Mouse (Mus musculus) liver, postnatal 0 days (tissue): ENCODE measurements around the gene Olfr183. TPM values are rescaled to one million over a fixed set of nuclear protein-coding genes. Genes with fewer than 3 reads are reported as not detected.

Experiments used
- ATAC-seq: fragments of 200-750 bp; cut with Nextera tagmentation; 2 replicates; pipeline ENCODE4 v1.8.0; 2017; ENCODE audit warnings: mild to moderate bottlenecking, moderate library complexity
- DNase-seq: peaks from one replicate; pipeline ENCODE4 v3.0.0-alpha.2; 2016
- H3K27ac ChIP-seq: fragments of 300-500 bp; sonication (generic); 2 replicates; pipeline ENCODE4 v1.5.1; 2014; ENCODE audit warnings: antibody characterized with exemption, moderate library complexity, mild to moderate bottlenecking, low read depth
- H3K27me3 ChIP-seq: fragments of 300-500 bp; sonication (generic); 2 replicates; pipeline ENCODE4 v1.6.1; 2014; ENCODE audit warnings: low read length, control low read depth, mixed read lengths; ENCODE audit not compliant: insufficient read depth
- H3K36me3 ChIP-seq: fragments of 300-500 bp; sonication (generic); replicated peaks from 2 replicates; pipeline ENCODE4 v1.6.1; 2014; ENCODE audit warnings: mild to moderate bottlenecking, control low read depth, low read length, moderate library complexity, mixed read lengths; ENCODE audit not compliant: insufficient read depth
- H3K4me1 ChIP-seq: fragments of 300-500 bp; sonication (generic); 2 replicates; pipeline ENCODE4 v1.6.1; 2014; ENCODE audit warnings: antibody characterized with exemption, mild to moderate bottlenecking, control low read depth; ENCODE audit not compliant: insufficient read depth
- H3K4me2 ChIP-seq: fragments of 300-500 bp; sonication (generic); 2 replicates; pipeline ENCODE4 v1.6.1; 2014; ENCODE audit warnings: low read depth, mild to moderate bottlenecking, low read length, moderate library complexity, mixed read lengths
- H3K4me3 ChIP-seq: fragments of 300-500 bp; sonication (generic); 2 replicates; pipeline ENCODE4 v1.5.1; 2014; ENCODE audit warnings: low read depth, low read length
- H3K9ac ChIP-seq: fragments of 300-500 bp; sonication (generic); replicated peaks from 2 replicates; pipeline ENCODE4 v1.6.1; 2014; ENCODE audit warnings: mild to moderate bottlenecking, moderate library complexity
- H3K9me3 ChIP-seq: fragments of 300-500 bp; sonication (generic); 2 replicates; pipeline ENCODE4 v1.6.1; 2016; ENCODE audit warnings: mild to moderate bottlenecking, control low read depth, low read length, mixed read lengths
- CTCF ChIP-seq: sonication (generic); IDR thresholded peaks from 2 replicates; pipeline ENCODE4 v1.5.1; 2016; ENCODE audit warnings: antibody characterized with exemption, low read depth
- EP300 ChIP-seq: IDR thresholded peaks from 2 replicates; pipeline ENCODE4 v1.6.1; 2016; ENCODE audit warnings: antibody characterized with exemption, low read depth, mild to moderate bottlenecking
- WGBS: fragments of 180-500 bp; shearing (Covaris S2); extraction: QIAGEN DNeasy Blood & Tissue Kit; methylation state at CpG from one replicate; pipeline ENCODE4 v1.1.7; 2014; ENCODE audit not compliant: insufficient replicate concordance; 5-methylcytosine and 5-hydroxymethylcytosine counted together
- polyA plus RNA-seq: library from polyadenylated mRNA; unstranded; fragments of >200 nt; fragmentation: Nextera tagmentation; extraction: Ambion mirVana; gene quantifications from 2 replicates; pipeline ENCODE4 v1.2.1, GENCODE M21; 2015

The Olfr183 gene
- not detected in 2 replicates for polyA plus RNA-seq

GRCm38 (mm10) chr16:58995057-58995456 lies at the start of gene Olfr183:
Gene Olfr183, plus strand, starts transcription at chr16:58995357.
- no peaks in the 10 kb centered on the region for H3K9me3 ChIP-seq
- H3K4me3 ChIP-seq: no peak within 1 kb of the TSS
- 57% methylated on average over 2 of the region's 2 CpGs for WGBS
- H3K27ac ChIP-seq: no peak within 1 kb of the TSS
- no peak within 1 kb of the TSS for H3K4me2 ChIP-seq
- ATAC-seq (no peak), DNase-seq (no peak)
- TF ChIP-seq EP300: no peak
- no peak for TF ChIP-seq CTCF
- H3K4me1 ChIP-seq: no peaks in the 10 kb centered on the region
- no peak within 1 kb of the TSS for H3K9ac ChIP-seq
- H3K27me3 ChIP-seq: no peaks in the 10 kb centered on the region
- H3K36me3 ChIP-seq: no peaks in the 10 kb centered on the region

- Histone ChIP-seq H3K4me1 (no peaks in the 10 kb centered on the region), H3K9ac (no peak overlapping the region), H3K4me3 (no peak overlapping the region), H3K9me3 (no peaks in the 10 kb centered on the region), H3K27ac (no peak overlapping the region), H3K4me2 (no peak overlapping the region), H3K36me3 (no peaks in the 10 kb centered on the region), H3K27me3 (no peaks in the 10 kb centered on the region)
- DNase-seq: no peak
- no peak for ATAC-seq
- TF ChIP-seq CTCF (no peak), EP300 (no peak)
Measured at GRCm38 (mm10) chr16:59007146-59007545, 12.0 kb downstream of the Olfr183 start.

- no peaks in the 10 kb centered on the region for H3K36me3 ChIP-seq
- H3K9ac ChIP-seq: no peak overlapping the region
- H3K27me3 ChIP-seq: no peaks in the 10 kb centered on the region
- TF ChIP-seq EP300 (no peak), CTCF (no peak)
- no peak for DNase-seq
- H3K27ac ChIP-seq: no peak overlapping the region
- H3K4me3 ChIP-seq: no peak overlapping the region
- no peaks in the 10 kb centered on the region for H3K9me3 ChIP-seq
- no peak overlapping the region for H3K4me2 ChIP-seq
- ATAC-seq: no peak
- 54% methylated on average over 2 of the region's 2 CpGs for WGBS
- H3K4me1 ChIP-seq: no peaks in the 10 kb centered on the region
Measured at GRCm38 (mm10) chr16:59013357-59014018, 18.3 kb downstream of the Olfr183 start.

- no peak for DNase-seq
- 83% methylated on average over 4 of the region's 4 CpGs for WGBS
- no peaks in the 10 kb centered on the region for H3K4me1 ChIP-seq
- no peak for TF ChIP-seq CTCF
- TF ChIP-seq EP300: no peak
- H3K4me3 ChIP-seq: no peak within 1 kb of the TSS
- H3K4me2 ChIP-seq: no peak within 1 kb of the TSS
- H3K36me3 ChIP-seq: no peaks in the 10 kb centered on the region
- ATAC-seq: no peak
- no peak within 1 kb of the TSS for H3K27ac ChIP-seq
- no peak within 1 kb of the TSS for H3K9ac ChIP-seq
- H3K27me3 ChIP-seq: no peaks in the 10 kb centered on the region
- H3K9me3 ChIP-seq: no peaks in the 10 kb centered on the region
Measured at GRCm38 (mm10) chr16:59030191-59030590, 35.0 kb downstream of the Olfr183 start, which contains the start of gene Olfr186. Gene Olfr186, minus strand, starts transcription at chr16:59030291.

GRCm38 (mm10) chr16:59039710-59040109 lies 44.6 kb downstream of the Olfr183 start, which contains the start of gene Olfr187:
Gene Olfr187, minus strand, starts transcription at chr16:59039767.
- Histone ChIP-seq H3K27ac (no peak within 1 kb of the TSS), H3K9ac (no peak within 1 kb of the TSS), H3K4me2 (no peak within 1 kb of the TSS), H3K4me1 (no peaks in the 10 kb centered on the region), H3K27me3 (no peaks in the 10 kb centered on the region), H3K4me3 (no peak within 1 kb of the TSS), H3K9me3 (no peaks in the 10 kb centered on the region), H3K36me3 (no peaks in the 10 kb centered on the region)
- TF ChIP-seq EP300: no peak
- no peak for TF ChIP-seq CTCF
- ATAC-seq: no peak
- DNase-seq: no peak
- 83% methylated on average over 7 of the region's 7 CpGs for WGBS

- TF ChIP-seq CTCF (no peak), EP300 (no peak)
- no peak overlapping the region for H3K9ac ChIP-seq
- no peak overlapping the region for H3K4me2 ChIP-seq
- H3K9me3 ChIP-seq: no peaks in the 10 kb centered on the region
- no peak overlapping the region for H3K27ac ChIP-seq
- WGBS: 63% methylated on average over 3 of the region's 3 CpGs
- no peak for DNase-seq
- no peaks in the 10 kb centered on the region for H3K36me3 ChIP-seq
- no peaks in the 10 kb centered on the region for H3K4me1 ChIP-seq
- ATAC-seq: no peak
- no peak overlapping the region for H3K4me3 ChIP-seq
- no peaks in the 10 kb centered on the region for H3K27me3 ChIP-seq
Measured at GRCm38 (mm10) chr16:59045835-59046234, 50.7 kb downstream of the Olfr183 start.

GRCm38 (mm10) chr16:59047579-59047978 lies 52.4 kb downstream of the Olfr183 start:
- H3K4me3 ChIP-seq: no peak overlapping the region
- no peak overlapping the region for H3K27ac ChIP-seq
- WGBS: 55% methylated on average over 4 of the region's 4 CpGs
- H3K9me3 ChIP-seq: no peaks in the 10 kb centered on the region
- H3K36me3 ChIP-seq: no peaks in the 10 kb centered on the region
- ATAC-seq (no peak), DNase-seq (no peak)
- no peaks in the 10 kb centered on the region for H3K4me1 ChIP-seq
- no peak overlapping the region for H3K9ac ChIP-seq
- TF ChIP-seq EP300 (no peak), CTCF (no peak)
- no peaks in the 10 kb centered on the region for H3K27me3 ChIP-seq
- no peak overlapping the region for H3K4me2 ChIP-seq
